Mouse (Mus musculus): ENCODE measurements around the gene Plpp3. TPM values are rescaled to one million over a fixed set of nuclear protein-coding genes. Genes with fewer than 3 reads are reported as not detected.

Gene Plpp3
- polyA plus RNA-seq (2014; fragmentation: Nextera tagmentation; extraction: Ambion mirVana), result 51.1 and 51.9 TPM in 2 replicates

DNA sequence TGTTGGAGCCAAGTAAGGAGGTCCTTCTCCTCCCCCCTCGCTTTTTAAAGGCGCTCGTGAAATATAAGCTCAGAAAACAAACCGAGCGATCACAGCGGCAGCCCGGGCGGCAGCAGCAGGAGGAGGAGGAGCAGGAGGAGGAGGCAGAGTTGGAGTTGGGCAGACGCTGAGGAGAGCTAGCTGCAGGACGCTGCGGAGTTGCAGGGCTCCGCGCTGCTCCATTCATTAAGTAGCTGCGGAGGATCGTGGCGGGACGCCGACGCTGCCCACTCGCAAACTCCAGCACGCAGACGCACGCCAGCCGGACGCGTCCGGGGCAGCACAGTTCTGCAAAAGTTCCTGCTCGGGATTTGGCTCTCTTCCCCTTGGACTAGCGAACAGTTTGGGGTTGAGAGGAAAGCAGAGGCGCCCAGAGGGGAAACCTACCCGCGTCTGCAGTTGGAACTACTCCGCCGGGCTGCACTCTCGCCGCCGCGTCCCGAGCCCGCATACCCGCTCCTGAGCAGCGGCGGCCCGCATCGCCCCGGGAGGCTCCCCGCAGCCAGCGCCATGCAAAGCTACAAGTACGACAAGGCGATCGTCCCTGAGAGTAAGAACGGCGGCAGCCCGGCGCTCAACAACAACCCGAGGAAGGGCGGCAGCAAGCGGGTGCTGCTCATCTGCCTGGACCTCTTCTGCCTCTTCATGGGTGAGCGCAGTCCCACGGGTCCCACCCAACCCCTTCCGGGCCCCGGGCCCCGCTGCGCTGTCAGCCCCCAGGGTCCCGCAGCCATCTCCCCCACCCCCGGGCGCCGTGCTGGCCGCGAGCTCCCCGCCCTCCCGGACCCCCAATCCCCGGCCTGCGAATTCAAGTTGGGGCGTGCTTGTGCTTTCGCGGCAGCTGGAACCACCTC, at the start of gene Plpp3:
Gene Plpp3 (plus strand): TSS at position 72 of the 893 bp plus-strand sequence.
- Histone ChIP-seq H3K4me2 (replicated peaks; ENCODE audit: low read depth, low read length) (peak within 1 kb of the TSS; percentile 70), H3K4me3 (ENCODE audit: low read depth, low read length) (peak within 1 kb of the TSS; percentile 89), H3K9me3 (ENCODE audit: control insufficient read depth, low read depth, low read length) (no peaks in the 10 kb centered on the region), H3K36me3 (ENCODE audit: control insufficient read depth, insufficient read depth, low read length) (no peaks in the 10 kb centered on the region; the same call in 1 of the 2 replicates), H3K27ac (ENCODE audit: low read length) (peak within 1 kb of the TSS; percentile 97), H3K4me1 (ENCODE audit: control insufficient read depth, insufficient read depth, low read length) (peaks cover 8% of the 10 kb centered on the region), H3K27me3 (ENCODE audit: control insufficient read depth, insufficient read depth, low read length) (no peaks in the 10 kb centered on the region), H3K9ac (replicated peaks; ENCODE audit: low read depth, low read length) (peak within 1 kb of the TSS; percentile 92)
- peak; percentile 90 for ATAC-seq (ENCODE audit: insufficient number of reproducible peaks, insufficient read depth, low FRiP score, low read depth)
- under 1% methylated on average over 76 of the region's 77 CpGs for WGBS

DNA sequence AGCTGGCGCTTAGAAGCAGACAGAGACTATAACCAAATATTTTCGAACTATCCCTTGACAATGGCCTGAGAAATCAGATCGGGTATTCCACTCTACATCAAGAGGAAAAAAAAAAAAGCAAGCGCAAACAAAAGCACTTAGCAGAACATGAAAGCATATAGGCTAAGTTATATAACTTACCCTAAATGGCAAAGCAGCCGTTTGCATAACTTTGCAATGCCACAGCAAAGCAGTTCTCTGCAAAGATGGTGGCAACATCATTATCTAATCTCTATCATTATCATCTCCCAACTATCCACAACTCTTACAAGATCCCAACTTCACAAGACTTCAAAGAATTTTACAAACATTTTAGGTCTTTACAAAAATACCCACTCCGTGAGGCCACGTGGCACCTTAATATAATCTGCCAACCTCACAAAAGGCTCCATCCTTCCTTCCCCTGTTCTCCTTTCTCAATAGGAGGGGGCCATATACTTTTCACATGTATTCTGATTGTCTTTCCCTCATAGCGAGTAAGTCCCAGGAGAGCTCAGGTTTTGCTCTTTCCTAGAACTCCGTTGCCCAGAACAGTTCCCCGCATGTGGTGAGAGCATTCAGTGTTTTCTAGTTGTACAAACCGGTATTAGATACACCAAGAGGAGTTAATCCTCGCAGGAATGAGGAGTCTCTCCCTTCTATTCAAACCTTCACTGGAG, 49.1 kb upstream of the Plpp3 start:
- 62% methylated on average over 12 of the region's 12 CpGs for WGBS
- no peaks in the 10 kb centered on the region for H3K9me3 ChIP-seq (ENCODE audit: control insufficient read depth, low read depth, low read length)
- no peak overlapping the region for H3K27ac ChIP-seq (ENCODE audit: low read length)
- no peak overlapping the region for H3K9ac ChIP-seq (replicated peaks; ENCODE audit: low read depth, low read length)
- no peaks in the 10 kb centered on the region for H3K36me3 ChIP-seq (ENCODE audit: control insufficient read depth, insufficient read depth, low read length)
- no peak overlapping the region for H3K4me2 ChIP-seq (replicated peaks; ENCODE audit: low read depth, low read length)
- ATAC-seq (ENCODE audit: insufficient number of reproducible peaks, insufficient read depth, low FRiP score, low read depth), result no peak
- H3K4me3 ChIP-seq (ENCODE audit: low read depth, low read length), result no peak overlapping the region
- H3K27me3 ChIP-seq (ENCODE audit: control insufficient read depth, insufficient read depth, low read length), result peaks cover 6% of the 10 kb centered on the region; the same call in 1 of the 2 replicates
- peaks cover 5% of the 10 kb centered on the region; the same call in 1 of the 2 replicates for H3K4me1 ChIP-seq (ENCODE audit: control insufficient read depth, insufficient read depth, low read length)

DNA sequence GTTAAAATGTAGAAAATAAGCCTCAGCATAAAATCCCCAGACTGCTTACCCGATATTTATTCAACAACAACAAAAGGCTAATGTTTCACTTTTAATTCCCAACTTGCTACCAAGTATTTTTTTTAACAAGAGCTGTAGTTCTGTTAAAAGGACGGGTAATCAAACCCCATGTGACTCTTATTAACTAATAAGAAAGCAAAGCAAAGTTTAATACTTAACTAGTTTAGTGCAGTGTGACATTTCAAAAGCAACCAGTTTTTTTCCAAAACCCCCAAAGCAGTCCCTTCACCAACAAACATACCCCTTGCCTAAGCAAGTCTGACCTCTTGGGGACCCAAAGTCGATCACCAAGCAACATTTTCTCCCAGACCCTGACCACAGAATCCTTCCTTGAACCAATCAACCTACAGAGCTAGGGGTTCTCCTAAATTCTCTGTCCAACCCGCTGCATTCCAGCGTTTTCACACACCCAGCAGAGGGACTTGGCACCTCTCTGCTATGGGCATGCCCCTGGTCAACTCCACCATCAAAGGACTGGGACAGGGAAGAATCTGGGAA, 48.4 kb upstream of the Plpp3 start:
- ATAC-seq (ENCODE audit: insufficient number of reproducible peaks, insufficient read depth, low FRiP score, low read depth), result no peak
- Histone ChIP-seq H3K4me1 (ENCODE audit: control insufficient read depth, insufficient read depth, low read length) (peaks cover 5% of the 10 kb centered on the region; the same call in 1 of the 2 replicates), H3K36me3 (ENCODE audit: control insufficient read depth, insufficient read depth, low read length) (no peaks in the 10 kb centered on the region), H3K9ac (replicated peaks; ENCODE audit: low read depth, low read length) (no peak overlapping the region), H3K27ac (ENCODE audit: low read length) (no peak overlapping the region), H3K27me3 (ENCODE audit: control insufficient read depth, insufficient read depth, low read length) (peaks cover 6% of the 10 kb centered on the region; the same call in 1 of the 2 replicates), H3K4me3 (ENCODE audit: low read depth, low read length) (peak overlapping the region; percentile 63), H3K4me2 (replicated peaks; ENCODE audit: low read depth, low read length) (peak overlapping the region; percentile 98), H3K9me3 (ENCODE audit: control insufficient read depth, low read depth, low read length) (no peaks in the 10 kb centered on the region)
- 28% methylated on average over 5 of the region's 5 CpGs for WGBS

DNA sequence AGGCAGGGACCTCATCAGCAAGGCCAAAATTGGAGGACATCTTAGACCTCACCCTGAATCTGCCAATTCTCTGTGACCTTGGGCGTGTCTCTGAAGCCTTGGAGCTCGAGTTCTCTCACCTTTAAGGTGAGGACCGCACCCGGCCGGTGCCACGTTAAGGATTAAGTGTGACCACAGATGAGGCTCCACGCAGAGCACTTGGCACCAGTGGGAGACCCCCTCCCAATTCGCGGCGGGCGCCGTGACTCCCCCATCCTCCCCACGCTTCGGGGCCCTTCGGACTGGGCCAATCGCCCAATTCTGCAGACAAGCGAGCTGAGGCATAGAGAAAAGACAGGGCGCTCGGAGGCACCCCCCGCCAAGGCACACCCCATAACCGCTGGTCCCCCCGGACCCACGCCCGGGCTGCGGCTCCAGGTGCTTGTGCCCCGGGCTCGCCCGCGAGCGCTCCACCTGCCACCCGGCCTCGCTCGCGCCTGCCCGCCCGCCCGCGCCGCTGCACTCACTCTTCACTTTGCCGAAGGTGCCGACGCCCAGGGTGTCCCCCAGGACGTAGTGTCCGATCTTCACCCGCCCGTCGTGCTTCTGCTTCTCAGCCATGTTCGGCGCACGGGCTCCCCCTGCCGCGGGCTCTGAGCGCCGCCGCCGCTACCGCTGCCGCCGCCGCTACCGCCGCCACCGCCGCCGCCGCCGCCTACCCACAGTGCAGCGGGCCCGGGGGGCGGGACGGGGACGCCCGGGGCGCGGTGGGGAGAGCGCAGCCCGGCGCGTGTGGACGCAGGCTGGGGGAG, 47.8 kb upstream of the Plpp3 start, which contains the start of gene Prkaa2:
Gene Prkaa2 (minus strand): TSS at position 692 of the 791 bp plus-strand sequence.
- no peak within 1 kb of the TSS for H3K27ac ChIP-seq (ENCODE audit: low read length)
- peak within 1 kb of the TSS; percentile 48 for H3K9ac ChIP-seq (replicated peaks; ENCODE audit: low read depth, low read length)

DNA sequence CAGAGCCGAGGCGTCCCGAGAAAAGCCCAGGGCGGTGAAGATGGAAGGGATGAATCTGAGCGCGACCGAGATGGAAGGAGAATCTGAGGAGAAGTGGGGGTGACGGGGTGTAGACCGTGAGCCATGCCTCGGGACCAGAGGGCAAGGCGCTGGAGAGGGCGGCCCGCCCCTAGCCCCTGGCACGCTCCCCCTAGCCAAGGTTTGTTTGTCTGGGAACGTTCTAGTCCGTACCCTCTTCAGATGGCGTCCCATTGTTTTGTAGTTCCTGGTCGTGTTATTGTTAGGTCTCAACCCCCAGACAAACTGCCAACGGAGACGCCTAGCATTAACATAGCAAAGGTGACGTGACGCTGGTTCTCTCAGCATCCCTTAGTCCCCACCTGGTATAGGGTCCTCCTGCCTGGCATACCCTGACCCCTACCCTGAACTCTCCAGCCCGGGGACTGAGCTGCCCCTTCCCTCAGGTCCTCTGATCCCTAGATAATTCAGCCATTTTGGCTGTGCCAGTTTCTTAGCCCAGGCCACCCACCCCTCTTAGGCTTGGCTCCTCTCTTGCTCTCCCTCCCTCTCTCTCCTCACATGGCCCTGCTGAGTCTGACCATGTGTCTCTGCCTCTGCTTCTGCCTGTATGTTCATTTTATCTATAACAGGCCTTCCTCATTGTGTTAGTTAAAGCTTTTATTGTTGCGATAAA, 47.0 kb upstream of the Plpp3 start:
- Histone ChIP-seq H3K27ac (ENCODE audit: low read length) (no peak overlapping the region), H3K4me2 (replicated peaks; ENCODE audit: low read depth, low read length) (peak overlapping the region; percentile 98), H3K9me3 (ENCODE audit: control insufficient read depth, low read depth, low read length) (no peaks in the 10 kb centered on the region), H3K4me3 (ENCODE audit: low read depth, low read length) (peak overlapping the region; percentile 63), H3K4me1 (ENCODE audit: control insufficient read depth, insufficient read depth, low read length) (peaks cover 5% of the 10 kb centered on the region; the same call in 1 of the 2 replicates), H3K9ac (replicated peaks; ENCODE audit: low read depth, low read length) (peak overlapping the region; percentile 48), H3K27me3 (ENCODE audit: control insufficient read depth, insufficient read depth, low read length) (peaks cover 6% of the 10 kb centered on the region; the same call in 1 of the 2 replicates), H3K36me3 (ENCODE audit: control insufficient read depth, insufficient read depth, low read length) (no peaks in the 10 kb centered on the region)
- WGBS, result 3% methylated on average over 24 of the region's 24 CpGs
- peak; percentile 53; the same call in 1 of the 2 replicates for ATAC-seq (ENCODE audit: insufficient number of reproducible peaks, insufficient read depth, low FRiP score, low read depth)

More for the DNA sequence above, 47.8 kb upstream of the Plpp3 start, which contains the start of gene Prkaa2:
- Histone ChIP-seq H3K4me2 (replicated peaks; ENCODE audit: low read depth, low read length) (peak within 1 kb of the TSS; percentile 98), H3K4me1 (ENCODE audit: control insufficient read depth, insufficient read depth, low read length) (peaks cover 5% of the 10 kb centered on the region; the same call in 1 of the 2 replicates), H3K27me3 (ENCODE audit: control insufficient read depth, insufficient read depth, low read length) (peaks cover 6% of the 10 kb centered on the region; the same call in 1 of the 2 replicates), H3K9me3 (ENCODE audit: control insufficient read depth, low read depth, low read length) (no peaks in the 10 kb centered on the region), H3K36me3 (ENCODE audit: control insufficient read depth, insufficient read depth, low read length) (no peaks in the 10 kb centered on the region), H3K4me3 (ENCODE audit: low read depth, low read length) (peak within 1 kb of the TSS; percentile 63)
- ATAC-seq (ENCODE audit: insufficient number of reproducible peaks, insufficient read depth, low FRiP score, low read depth), result peak; percentile 88
- under 1% methylated on average over 77 of the region's 80 CpGs for WGBS

DNA sequence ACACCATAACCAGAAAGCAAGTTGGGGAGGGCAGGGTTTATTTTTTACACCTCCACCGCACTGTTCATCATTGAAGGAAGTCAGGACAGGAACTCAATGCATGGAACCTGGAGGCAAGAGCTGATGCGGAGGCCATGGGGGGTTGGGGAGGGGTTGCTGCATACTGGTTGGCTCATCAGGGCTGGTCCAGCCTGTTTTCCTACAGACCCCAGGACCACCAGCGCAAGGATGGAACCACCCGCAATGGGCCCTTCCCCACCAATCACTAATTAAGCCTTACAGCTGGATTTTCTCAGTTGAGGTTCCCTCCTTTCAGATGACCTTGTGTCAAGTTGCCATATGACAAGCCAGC, 46.5 kb upstream of the Plpp3 start:
- WGBS, result 64% methylated on average over 4 of the region's 4 CpGs
- H3K4me1 ChIP-seq (ENCODE audit: control insufficient read depth, insufficient read depth, low read length), result peaks cover 5% of the 10 kb centered on the region; the same call in 1 of the 2 replicates
- H3K36me3 ChIP-seq (ENCODE audit: control insufficient read depth, insufficient read depth, low read length), result no peaks in the 10 kb centered on the region
- H3K4me2 ChIP-seq (replicated peaks; ENCODE audit: low read depth, low read length), result peak overlapping the region; percentile 98; the same call in 1 of the 2 replicates
- H3K27me3 ChIP-seq (ENCODE audit: control insufficient read depth, insufficient read depth, low read length), result peaks cover 6% of the 10 kb centered on the region; the same call in 1 of the 2 replicates
- no peak overlapping the region for H3K27ac ChIP-seq (ENCODE audit: low read length)
- H3K4me3 ChIP-seq (ENCODE audit: low read depth, low read length), result peak overlapping the region; percentile 63; the same call in 1 of the 2 replicates
- H3K9me3 ChIP-seq (ENCODE audit: control insufficient read depth, low read depth, low read length), result no peaks in the 10 kb centered on the region
- peak overlapping the region; percentile 48; the same call in 1 of the 2 replicates for H3K9ac ChIP-seq (replicated peaks; ENCODE audit: low read depth, low read length)
- ATAC-seq (ENCODE audit: insufficient number of reproducible peaks, insufficient read depth, low FRiP score, low read depth), result no peak

DNA sequence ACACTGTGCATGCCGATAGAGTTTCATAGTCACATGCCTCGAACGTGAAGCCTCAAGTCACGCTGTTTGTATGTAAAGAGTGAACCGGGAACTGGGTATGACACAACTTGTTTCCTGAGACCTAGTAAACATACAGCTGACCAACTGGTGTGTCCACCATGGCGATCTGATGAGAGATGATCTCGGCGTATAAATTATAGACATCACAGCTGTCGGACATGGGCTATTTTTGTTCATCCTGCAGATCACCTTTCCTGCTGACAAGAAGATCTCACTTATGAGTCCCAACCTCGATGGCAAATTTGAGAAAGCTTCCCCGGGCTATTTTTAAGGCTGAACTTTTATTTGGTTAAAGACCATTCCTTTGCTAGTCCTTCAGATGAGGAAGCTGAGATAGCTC, 45.4 kb upstream of the Plpp3 start:
- H3K36me3 ChIP-seq (ENCODE audit: control insufficient read depth, insufficient read depth, low read length), result no peaks in the 10 kb centered on the region
- ATAC-seq (ENCODE audit: insufficient number of reproducible peaks, insufficient read depth, low FRiP score, low read depth), result no peak
- no peak overlapping the region for H3K4me3 ChIP-seq (ENCODE audit: low read depth, low read length)
- H3K9ac ChIP-seq (replicated peaks; ENCODE audit: low read depth, low read length), result no peak overlapping the region
- H3K27ac ChIP-seq (ENCODE audit: low read length), result no peak overlapping the region
- peaks cover 5% of the 10 kb centered on the region; the same call in 1 of the 2 replicates for H3K4me1 ChIP-seq (ENCODE audit: control insufficient read depth, insufficient read depth, low read length)
- H3K27me3 ChIP-seq (ENCODE audit: control insufficient read depth, insufficient read depth, low read length), result peaks cover 6% of the 10 kb centered on the region; the same call in 1 of the 2 replicates
- no peak overlapping the region for H3K4me2 ChIP-seq (replicated peaks; ENCODE audit: low read depth, low read length)
- no peaks in the 10 kb centered on the region for H3K9me3 ChIP-seq (ENCODE audit: control insufficient read depth, low read depth, low read length)
- 82% methylated on average over 11 of the region's 11 CpGs for WGBS
